Mouse (Mus musculus) adrenal gland, adult 2 months (tissue): ENCODE data around the gene Tubb5. TPM values are rescaled to one million over a fixed set of nuclear protein-coding genes. Genes with fewer than 3 reads are reported as not detected.

Experiments
- DNase-seq: peaks from one replicate; pipeline ENCODE4 v3.0.0; 2021
- microRNA-seq, 2 experiments: library from miRNA; unstranded; fragments of <30 nt; microRNA quantifications; one replicate each; pipeline ENCODE4 v1.2.0; 2021
- polyA plus RNA-seq: library from polyadenylated mRNA; depleted of rRNA; stranded (reverse); fragments of >200 nt; gene quantifications from 2 replicates; pipeline ENCODE4 v1.2.3, GENCODE M21; 2012; rRNA removed
- total RNA-seq, 2 experiments: library from RNA; stranded (reverse); gene quantifications; 2 replicates each; pipeline ENCODE4 v1.2.3; 2021

Tubb5 gene
- total and polyA plus RNA-seq, 3 experiments, result 152 to 198 (median 156) TPM

- DNase-seq, result no peak
Measured at GRCm38 (mm10) chr17:35796835-35797234, 41.3 kb downstream of the Tubb5 start.

- no peak for DNase-seq
Measured at GRCm38 (mm10) chr17:35795656-35796055, 42.5 kb downstream of the Tubb5 start.

- no peak for DNase-seq
Measured at GRCm38 (mm10) chr17:35795099-35795498, 43.0 kb downstream of the Tubb5 start.

- no peak for DNase-seq
Measured at GRCm38 (mm10) chr17:35792837-35793236, 45.3 kb downstream of the Tubb5 start.

- no peak for DNase-seq
Measured at GRCm38 (mm10) chr17:35790933-35791332, 47.2 kb downstream of the Tubb5 start.

- DNase-seq, result no peak
Measured at GRCm38 (mm10) chr17:35788025-35788424, 50.1 kb downstream of the Tubb5 start.

GRCm38 (mm10) chr17:35787493-35787892, 50.6 kb downstream of the Tubb5 start:
- DNase-seq, result peak; percentile 28

- no peak for DNase-seq
Measured at GRCm38 (mm10) chr17:35785140-35785539, 53.0 kb downstream of the Tubb5 start.

GRCm38 (mm10) chr17:35783944-35784343, 54.2 kb downstream of the Tubb5 start:
- DNase-seq, result peak; percentile 12

Small RNAs within 50 kb of the gene (microRNA-seq; reads per million reads assigned to microRNA genes)
- 0.88 to 1.2 reads per million in 2 experiments for gene Gm28033

Other genes with a start within 250 kb of the Tubb5 start
- not detected for gene Sfta2, start 236.8 kb downstream of the Tubb5 start, total RNA-seq
- gene Sfta2, start 236.8 kb downstream of the Tubb5 start, polyA plus RNA-seq, result not detected in 2 replicates
- gene Gm9573, start 211.7 kb downstream of the Tubb5 start, total RNA-seq, result not detected
- not detected in 2 replicates for gene Gm9573, start 211.7 kb downstream of the Tubb5 start, polyA plus RNA-seq
- gene Mucl3, start 194.6 kb downstream of the Tubb5 start, total RNA-seq, result not detected
- 0.18 TPM in 1 of 2 replicates, not detected in the other for gene Mucl3, start 194.6 kb downstream of the Tubb5 start, polyA plus RNA-seq
- gene Vars2, start 170.7 kb downstream of the Tubb5 start, total RNA-seq, result 10 to 100 TPM; 36.4 to 38.6 TPM
- 75.5 and 77.3 TPM in 2 replicates for gene Vars2, start 170.7 kb downstream of the Tubb5 start, polyA plus RNA-seq
- gene Gtf2h4, start 164.6 kb downstream of the Tubb5 start, total RNA-seq, result 10 to 100 TPM; 18.6 to 25.3 TPM
- gene Gtf2h4, start 164.6 kb downstream of the Tubb5 start, polyA plus RNA-seq, result 22.5 and 23.4 TPM in 2 replicates
- gene Ddr1, start 133.7 kb downstream of the Tubb5 start, total RNA-seq, result 10 to 100 TPM; 30.0 to 58.8 TPM
- gene Ddr1, start 133.7 kb downstream of the Tubb5 start, polyA plus RNA-seq, result 58.0 and 61.6 TPM in 2 replicates
- gene Ier3, start 16.6 kb downstream of the Tubb5 start, total RNA-seq, result 10 to 100 TPM in 1 of 2 experiments, 1 to 10 TPM in 1; 9.6 to 13.8 TPM
- 17.1 and 17.6 TPM in 2 replicates for gene Ier3, start 16.6 kb downstream of the Tubb5 start, polyA plus RNA-seq
- gene Flot1, start 15.1 kb downstream of the Tubb5 start, total RNA-seq, result 10 to 100 TPM; 59.0 to 74.4 TPM
- 61.0 and 66.2 TPM in 2 replicates for gene Flot1, start 15.1 kb downstream of the Tubb5 start, polyA plus RNA-seq
- gene Mdc1, start 3.2 kb upstream of the Tubb5 start, total RNA-seq, result 10 to 100 TPM; 15.4 to 20.8 TPM
- 3.6 and 5.9 TPM in 2 replicates for gene Mdc1, start 3.2 kb upstream of the Tubb5 start, polyA plus RNA-seq
- gene Nrm, start 23.0 kb upstream of the Tubb5 start, total RNA-seq, result 1 to 10 TPM; 3.3 to 4.8 TPM
- gene Nrm, start 23.0 kb upstream of the Tubb5 start, polyA plus RNA-seq, result 9.3 and 11.7 TPM in 2 replicates
- 10 to 100 TPM; 27.3 to 42.6 TPM for gene Ppp1r18, start 27.3 kb upstream of the Tubb5 start, total RNA-seq
- 37.3 and 45.3 TPM in 2 replicates for gene Ppp1r18, start 27.3 kb upstream of the Tubb5 start, polyA plus RNA-seq
- gene Dhx16, start 41.5 kb upstream of the Tubb5 start, total RNA-seq, result 10 to 100 TPM; 40.5 to 46.2 TPM
- 42.6 and 46.1 TPM in 2 replicates for gene Dhx16, start 41.5 kb upstream of the Tubb5 start, polyA plus RNA-seq
- gene 2310061I04Rik, start 59.1 kb upstream of the Tubb5 start, total RNA-seq, result 10 to 100 TPM; 51.6 to 52.6 TPM
- gene 2310061I04Rik, start 59.1 kb upstream of the Tubb5 start, polyA plus RNA-seq, result 112 and 122 TPM in 2 replicates
- gene Atat1, start 71.8 kb upstream of the Tubb5 start, total RNA-seq, result 10 to 100 TPM; 27.4 to 40.0 TPM
- gene Atat1, start 71.8 kb upstream of the Tubb5 start, polyA plus RNA-seq, result 128 and 145 TPM in 2 replicates
- 100 to 1,000 TPM; 111 to 114 TPM for gene Mrps18b, start 78.1 kb upstream of the Tubb5 start, total RNA-seq
- gene Mrps18b, start 78.1 kb upstream of the Tubb5 start, polyA plus RNA-seq, result 91.6 and 101 TPM in 2 replicates
- gene Ppp1r10, start 78.1 kb upstream of the Tubb5 start, total RNA-seq, result 100 to 1,000 TPM in 1 of 2 experiments, 10 to 100 TPM in 1; 64.6 to 140 TPM
- gene Ppp1r10, start 78.1 kb upstream of the Tubb5 start, polyA plus RNA-seq, result 24.7 and 32.8 TPM in 2 replicates
- gene Abcf1, start 131.5 kb upstream of the Tubb5 start, total RNA-seq, result 10 to 100 TPM; 83.5 to 86.8 TPM
- 66.0 and 78.9 TPM in 2 replicates for gene Abcf1, start 131.5 kb upstream of the Tubb5 start, polyA plus RNA-seq
- gene Gnl1, start 141.5 kb upstream of the Tubb5 start, total RNA-seq, result 10 to 100 TPM; 38.1 to 53.1 TPM
- 26.9 and 29.6 TPM in 2 replicates for gene Gnl1, start 141.5 kb upstream of the Tubb5 start, polyA plus RNA-seq
- gene Prr3, start 141.9 kb upstream of the Tubb5 start, total RNA-seq, result 10 to 100 TPM; 19.5 to 19.8 TPM
- 19.1 and 20.6 TPM in 2 replicates for gene Prr3, start 141.9 kb upstream of the Tubb5 start, polyA plus RNA-seq
- gene H2-T24, start 182.3 kb upstream of the Tubb5 start, total RNA-seq, result 1 to 10 TPM; 6.6 to 8.2 TPM
- gene H2-T24, start 182.3 kb upstream of the Tubb5 start, polyA plus RNA-seq, result 3.6 and 3.7 TPM in 2 replicates
- gene H2-T23, start 194.5 kb upstream of the Tubb5 start, total RNA-seq, result 10 to 100 TPM; 49.7 to 65.2 TPM
- 156 and 162 TPM in 2 replicates for gene H2-T23, start 194.5 kb upstream of the Tubb5 start, polyA plus RNA-seq
- gene H2-T22, start 204.4 kb upstream of the Tubb5 start, total RNA-seq, result 10 to 100 TPM; 32.2 to 42.9 TPM
- gene H2-T22, start 204.4 kb upstream of the Tubb5 start, polyA plus RNA-seq, result 34.7 and 38.6 TPM in 2 replicates
- gene Gm6034, start 204.7 kb upstream of the Tubb5 start, total RNA-seq, result under 1 TPM in 1 of 2 experiments, not detected in 1; 0.23 TPM
- 0.10 and 0.50 TPM in 2 replicates for gene Gm6034, start 204.7 kb upstream of the Tubb5 start, polyA plus RNA-seq
- gene Gm11127, start 220.1 kb upstream of the Tubb5 start, total RNA-seq, result 1 to 10 TPM; 4.4 to 8.2 TPM
- gene Gm11127, start 220.1 kb upstream of the Tubb5 start, polyA plus RNA-seq, result not detected in 2 replicates